Mouse (Mus musculus) erythroblast, embryonic 14.5 days (primary cell): ENCODE measurements around the gene AA467197. TPM values are rescaled to one million over a fixed set of nuclear protein-coding genes. Genes with fewer than 3 reads are reported as not detected.

Experiments
- H3K27me3 ChIP-seq: 2 replicates; pipeline ENCODE4 v1.6.1; 2012; ENCODE audit warnings: inconsistent platforms; ENCODE audit not compliant: control insufficient read depth
- H3K36me3 ChIP-seq: 2 replicates; pipeline ENCODE4 v1.6.1; 2012; ENCODE audit warnings: mild to moderate bottlenecking, inconsistent platforms; ENCODE audit not compliant: control insufficient read depth
- H3K4me1 ChIP-seq: 2 replicates; pipeline ENCODE4 v1.6.1; 2012; ENCODE audit warnings: inconsistent platforms; ENCODE audit not compliant: control insufficient read depth
- H3K4me3 ChIP-seq: replicated peaks from 2 replicates; pipeline ENCODE3; 2012; ENCODE audit warnings: moderate library complexity, mild to moderate bottlenecking, inconsistent platforms
- H3K9me3 ChIP-seq: 2 replicates; pipeline ENCODE4 v1.6.1; 2012; ENCODE audit warnings: low read length, inconsistent platforms, mixed read lengths; ENCODE audit not compliant: control insufficient read depth
- GATA1 ChIP-seq: IDR thresholded peaks from 2 replicates; pipeline ENCODE4 v1.6.1; 2012; ENCODE audit warnings: low read length, inconsistent platforms, mixed read lengths
- TAL1 ChIP-seq: IDR thresholded peaks from 3 replicates; pipeline ENCODE4 v1.6.1; 2012; ENCODE audit warnings: low read length, inconsistent platforms, mixed read lengths
- polyA plus RNA-seq: library from polyadenylated mRNA; stranded (reverse); fragments of >175 nt; gene quantifications from 2 replicates; pipeline ENCODE4 v1.2.3, GENCODE M21; 2012

AA467197 gene
- polyA plus RNA-seq, 1 experiment = not detected

DNA sequence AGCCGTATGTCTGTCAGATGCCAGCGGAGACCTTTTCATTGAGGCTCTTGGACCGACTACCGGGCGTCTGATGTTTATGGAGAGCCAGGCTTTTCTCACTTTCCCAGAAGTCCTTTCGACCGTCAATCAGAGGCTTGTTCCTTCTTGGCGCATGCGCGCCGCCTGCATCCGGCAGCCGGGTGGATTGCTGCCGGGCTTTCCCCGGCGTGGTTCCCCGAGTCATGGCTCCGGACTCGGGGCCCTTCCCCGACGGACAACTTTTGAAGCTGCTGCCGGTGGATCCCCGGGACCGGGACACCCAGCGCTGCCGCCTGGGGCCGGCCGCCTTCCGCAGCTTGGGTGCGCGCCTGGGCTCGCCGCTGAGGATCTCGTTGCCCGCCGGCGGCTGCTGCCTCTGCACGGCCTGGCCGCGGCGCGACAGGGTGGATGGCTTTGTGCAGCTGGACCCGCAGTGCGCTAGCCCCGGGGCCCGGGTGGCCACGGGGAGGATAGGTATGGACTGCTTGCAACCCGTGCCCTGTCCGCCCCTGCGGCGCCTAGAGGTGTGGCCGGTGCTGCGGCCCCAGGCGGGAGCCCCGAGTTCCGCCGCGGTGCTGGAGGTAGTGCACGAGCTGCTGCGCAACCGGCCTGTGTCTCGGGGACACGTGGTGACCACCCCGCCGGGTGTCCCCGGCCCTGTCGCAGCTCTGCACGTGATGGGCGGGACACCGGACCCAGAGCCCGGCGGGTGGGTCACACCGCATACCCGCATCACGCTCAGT lies 6.1 kb upstream of the AA467197 start:
- no peaks in the 10 kb centered on the region for H3K9me3 ChIP-seq

DNA sequence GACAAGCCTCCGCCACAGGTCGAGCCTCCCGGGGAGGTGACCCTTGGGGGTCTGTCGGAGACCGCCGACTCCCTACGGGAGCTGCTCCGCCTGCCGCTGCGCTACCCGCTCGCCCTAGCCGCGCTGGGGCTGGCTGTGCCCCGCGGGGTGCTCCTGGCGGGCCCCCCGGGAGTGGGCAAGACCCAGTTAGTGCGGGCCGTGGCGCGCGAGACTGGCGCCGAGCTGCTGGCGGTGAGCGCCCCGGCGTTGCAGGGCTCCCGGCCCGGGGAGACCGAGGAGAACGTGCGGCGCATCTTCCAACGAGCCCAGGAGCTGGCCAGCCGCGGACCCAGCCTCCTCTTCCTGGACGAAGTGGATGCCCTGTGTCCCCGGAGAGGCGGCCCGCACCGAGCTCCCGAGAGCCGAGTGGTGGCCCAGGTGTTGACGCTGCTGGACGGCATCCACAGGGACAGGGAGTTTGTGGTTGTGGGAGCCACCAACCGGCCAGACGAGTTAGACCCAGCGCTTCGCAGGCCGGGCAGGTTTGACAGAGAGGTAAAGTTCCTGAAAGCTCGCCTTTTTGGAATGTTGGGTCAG lies 5.5 kb upstream of the AA467197 start:
- peaks cover 15% of the 10 kb centered on the region for H3K4me1 ChIP-seq
- H3K4me3 ChIP-seq = peak overlapping the region; percentile 89
- no peaks in the 10 kb centered on the region for H3K9me3 ChIP-seq
- H3K27me3 ChIP-seq = no peaks in the 10 kb centered on the region
- TF ChIP-seq TAL1 (no peak), GATA1 (no peak)
- peaks cover 11% of the 10 kb centered on the region for H3K36me3 ChIP-seq

More for the DNA sequence above, 6.1 kb upstream of the AA467197 start:
- Histone ChIP-seq H3K36me3 (peaks cover 11% of the 10 kb centered on the region), H3K27me3 (no peaks in the 10 kb centered on the region), H3K4me1 (peaks cover 15% of the 10 kb centered on the region), H3K4me3 (peak overlapping the region; percentile 89)
- no peak for TF ChIP-seq TAL1
- no peak for TF ChIP-seq GATA1

DNA sequence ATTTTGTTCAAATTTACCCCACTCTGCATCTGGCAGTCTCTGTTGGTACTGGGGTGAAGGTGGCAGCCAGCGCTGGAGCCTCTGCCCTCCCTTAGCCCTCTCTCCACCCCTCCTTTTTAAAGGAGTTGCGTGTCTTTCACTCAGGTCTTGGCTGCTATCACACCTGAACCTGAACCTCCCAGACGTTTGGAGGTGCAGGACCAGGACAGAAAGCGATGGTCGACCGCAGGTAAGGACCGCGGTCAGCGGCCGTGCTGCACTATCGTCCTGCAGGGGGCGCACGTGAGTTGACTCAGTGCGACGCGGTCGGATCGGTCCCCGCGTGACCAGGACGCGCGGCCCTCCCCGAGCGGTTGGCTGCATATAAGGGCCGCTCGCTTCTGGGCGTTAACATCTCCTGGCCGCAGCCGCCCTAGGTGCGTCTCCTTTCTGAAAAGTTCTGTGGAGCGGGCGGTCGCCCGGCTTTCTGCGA lies 776 bp downstream of the AA467197 start:
- Histone ChIP-seq H3K4me3 (no peak overlapping the region), H3K27me3 (peaks cover 18% of the 10 kb centered on the region), H3K4me1 (peaks cover 3% of the 10 kb centered on the region; the same call in 1 of the 2 replicates), H3K9me3 (no peaks in the 10 kb centered on the region), H3K36me3 (peaks cover 9% of the 10 kb centered on the region)
- no peak for TF ChIP-seq TAL1
- no peak for TF ChIP-seq GATA1

DNA sequence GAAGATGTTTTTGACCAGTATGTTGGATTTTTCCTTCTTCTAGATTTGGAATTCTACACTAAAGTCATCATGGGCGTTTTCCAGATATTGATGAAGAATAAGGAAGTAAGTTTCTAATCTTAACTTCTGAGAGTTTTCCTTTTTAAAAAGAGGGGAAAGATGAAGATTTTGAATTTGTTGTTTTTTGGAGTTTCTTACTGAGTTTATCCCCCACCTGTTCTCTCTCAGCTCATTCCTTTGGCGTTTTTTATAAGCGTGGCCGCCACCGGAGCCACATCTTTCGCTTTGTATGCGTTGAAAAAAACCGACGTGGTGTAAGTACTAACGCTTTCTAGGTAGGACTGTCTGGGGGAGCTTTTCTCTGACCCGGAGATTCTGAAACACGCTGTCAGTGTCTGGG lies 1.2 kb downstream of the AA467197 start:
- H3K4me1 ChIP-seq = peaks cover 3% of the 10 kb centered on the region; the same call in 1 of the 2 replicates
- no peaks in the 10 kb centered on the region for H3K9me3 ChIP-seq
- no peak overlapping the region for H3K4me3 ChIP-seq
- no peak for TF ChIP-seq TAL1
- peaks cover 18% of the 10 kb centered on the region for H3K27me3 ChIP-seq
- peaks cover 6% of the 10 kb centered on the region for H3K36me3 ChIP-seq

DNA sequence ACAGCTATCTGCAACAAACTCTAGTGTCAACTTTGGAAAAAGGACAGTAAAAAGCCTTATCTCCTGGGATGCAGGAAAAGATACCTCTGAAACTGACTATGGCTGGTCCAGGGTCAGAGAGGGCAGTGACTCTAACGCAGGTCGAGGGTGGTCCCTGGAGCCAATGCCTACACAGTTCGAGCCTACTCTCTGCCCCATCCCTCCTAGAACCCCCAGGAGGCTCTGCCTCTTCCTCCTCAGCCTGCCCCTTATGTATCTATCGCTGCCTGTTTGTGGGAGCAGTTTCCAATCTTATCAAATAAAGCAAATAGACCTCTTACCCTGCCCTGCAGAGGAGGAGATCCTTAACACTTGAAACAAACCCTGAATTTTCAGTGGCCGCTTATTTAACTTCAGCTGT lies 1.9 kb downstream of the AA467197 start:
- H3K9me3 ChIP-seq = no peaks in the 10 kb centered on the region
- TF ChIP-seq TAL1 (no peak), GATA1 (no peak)
- peaks cover 18% of the 10 kb centered on the region for H3K27me3 ChIP-seq
- peaks cover 3% of the 10 kb centered on the region; the same call in 1 of the 2 replicates for H3K4me1 ChIP-seq
- no peak overlapping the region for H3K4me3 ChIP-seq
- H3K36me3 ChIP-seq = no peaks in the 10 kb centered on the region

DNA sequence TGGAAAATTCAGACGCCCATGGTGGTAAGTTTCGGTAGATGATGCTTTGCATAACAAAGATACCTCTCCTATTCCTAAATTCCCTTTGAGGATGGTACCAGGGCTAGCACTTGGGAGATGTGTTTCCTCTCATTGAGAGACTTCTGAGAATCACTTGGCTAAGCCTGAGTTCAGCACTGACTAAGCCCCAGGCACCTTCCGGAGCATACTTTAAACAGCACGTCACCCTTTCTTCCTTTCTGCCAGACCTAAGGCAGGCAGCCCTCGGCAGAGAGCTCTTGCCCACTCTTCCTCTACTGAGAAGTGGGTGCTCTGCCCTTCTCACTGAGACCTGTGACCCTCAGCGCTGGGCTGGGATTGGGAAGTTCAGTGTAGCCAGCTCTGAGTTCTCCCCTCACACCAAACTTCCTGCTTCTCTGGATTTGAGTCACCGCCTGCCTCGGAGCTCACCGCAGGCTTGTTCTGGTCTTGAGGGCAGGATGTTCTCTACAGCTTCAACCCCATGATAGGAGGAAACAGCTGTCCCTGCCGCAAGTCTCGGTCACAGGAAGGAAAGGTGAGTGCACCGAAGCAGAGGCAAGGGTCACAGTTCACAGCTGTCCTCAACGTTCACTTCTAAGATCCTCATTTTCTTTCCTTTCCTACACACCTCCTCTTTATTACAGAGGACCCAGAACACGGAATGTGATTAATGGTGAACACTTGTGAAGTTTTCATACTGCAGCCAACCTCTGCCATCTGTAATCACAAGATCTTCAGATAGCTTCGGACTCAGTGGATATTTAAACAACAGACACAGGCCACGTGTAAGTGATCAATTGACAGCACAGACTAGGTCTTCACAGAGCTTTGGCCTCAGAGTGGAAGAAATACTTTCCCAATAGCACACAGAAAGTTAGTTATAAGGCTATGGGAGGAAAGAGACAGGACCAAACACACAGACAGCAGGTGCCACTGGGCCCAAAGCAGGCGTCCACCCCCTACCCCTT lies 15.6 kb downstream of the AA467197 start:
- H3K36me3 ChIP-seq = no peaks in the 10 kb centered on the region
- peaks cover 13% of the 10 kb centered on the region for H3K9me3 ChIP-seq
- TF ChIP-seq TAL1 (no peak), GATA1 (no peak)
- no peak overlapping the region for H3K4me3 ChIP-seq
- no peaks in the 10 kb centered on the region for H3K4me1 ChIP-seq
- no peaks in the 10 kb centered on the region for H3K27me3 ChIP-seq

DNA sequence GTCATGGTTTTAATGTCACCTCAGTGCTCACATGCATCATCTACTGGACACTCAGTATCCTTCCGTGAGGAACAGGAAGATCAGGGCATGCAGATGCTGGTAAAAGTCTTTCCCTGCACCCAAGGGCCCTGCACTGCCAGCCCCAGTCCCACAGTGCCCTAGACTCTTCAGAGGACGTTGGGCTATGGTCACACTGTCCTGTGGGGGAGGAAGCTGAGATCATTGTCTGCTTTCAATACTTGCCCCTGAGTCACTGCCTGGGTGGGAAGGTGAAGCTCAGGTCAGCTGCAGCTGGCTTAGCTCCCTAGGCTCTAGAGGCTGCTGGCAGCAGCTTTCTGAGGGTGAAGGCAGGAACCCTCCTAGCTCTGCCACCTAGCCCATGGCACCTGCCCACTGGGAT lies 19.3 kb downstream of the AA467197 start:
- Histone ChIP-seq H3K4me3 (no peak overlapping the region), H3K36me3 (no peaks in the 10 kb centered on the region), H3K4me1 (no peaks in the 10 kb centered on the region), H3K9me3 (peaks cover 13% of the 10 kb centered on the region), H3K27me3 (no peaks in the 10 kb centered on the region)
- TF ChIP-seq TAL1 (no peak), GATA1 (no peak)

DNA sequence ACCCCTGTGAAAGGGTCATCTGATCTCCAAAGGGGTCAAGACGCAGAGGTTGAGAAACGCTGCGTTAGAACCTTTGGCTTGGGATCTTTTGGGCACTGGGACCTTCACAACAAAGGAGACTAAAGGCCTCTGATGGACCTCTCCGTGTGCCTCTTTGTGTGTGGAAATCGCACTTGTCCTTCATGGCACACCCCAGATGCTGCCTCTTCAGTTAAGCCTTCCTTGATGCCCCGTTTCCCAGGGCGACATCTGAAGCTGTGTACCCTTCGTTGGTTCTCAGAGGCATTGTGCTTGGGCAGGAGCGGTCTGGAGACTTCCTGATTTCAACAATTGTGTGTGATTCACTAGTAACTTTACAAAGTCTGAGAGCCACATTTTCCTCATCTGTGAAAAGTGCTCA lies 20.0 kb downstream of the AA467197 start:
- no peaks in the 10 kb centered on the region for H3K27me3 ChIP-seq

More for the DNA sequence above, 20.0 kb downstream of the AA467197 start:
- Histone ChIP-seq H3K4me1 (no peaks in the 10 kb centered on the region), H3K4me3 (no peak overlapping the region), H3K9me3 (peaks cover 13% of the 10 kb centered on the region), H3K36me3 (no peaks in the 10 kb centered on the region)
- TF ChIP-seq GATA1 = no peak
- no peak for TF ChIP-seq TAL1
